Mouse (Mus musculus): ENCODE results near the gene Cacng4. TPM values are rescaled to one million over a fixed set of nuclear protein-coding genes. Genes with fewer than 3 reads are reported as not detected.

Cacng4 gene
- total RNA-seq, 1 experiment from 2014 or later = not detected

DNA sequence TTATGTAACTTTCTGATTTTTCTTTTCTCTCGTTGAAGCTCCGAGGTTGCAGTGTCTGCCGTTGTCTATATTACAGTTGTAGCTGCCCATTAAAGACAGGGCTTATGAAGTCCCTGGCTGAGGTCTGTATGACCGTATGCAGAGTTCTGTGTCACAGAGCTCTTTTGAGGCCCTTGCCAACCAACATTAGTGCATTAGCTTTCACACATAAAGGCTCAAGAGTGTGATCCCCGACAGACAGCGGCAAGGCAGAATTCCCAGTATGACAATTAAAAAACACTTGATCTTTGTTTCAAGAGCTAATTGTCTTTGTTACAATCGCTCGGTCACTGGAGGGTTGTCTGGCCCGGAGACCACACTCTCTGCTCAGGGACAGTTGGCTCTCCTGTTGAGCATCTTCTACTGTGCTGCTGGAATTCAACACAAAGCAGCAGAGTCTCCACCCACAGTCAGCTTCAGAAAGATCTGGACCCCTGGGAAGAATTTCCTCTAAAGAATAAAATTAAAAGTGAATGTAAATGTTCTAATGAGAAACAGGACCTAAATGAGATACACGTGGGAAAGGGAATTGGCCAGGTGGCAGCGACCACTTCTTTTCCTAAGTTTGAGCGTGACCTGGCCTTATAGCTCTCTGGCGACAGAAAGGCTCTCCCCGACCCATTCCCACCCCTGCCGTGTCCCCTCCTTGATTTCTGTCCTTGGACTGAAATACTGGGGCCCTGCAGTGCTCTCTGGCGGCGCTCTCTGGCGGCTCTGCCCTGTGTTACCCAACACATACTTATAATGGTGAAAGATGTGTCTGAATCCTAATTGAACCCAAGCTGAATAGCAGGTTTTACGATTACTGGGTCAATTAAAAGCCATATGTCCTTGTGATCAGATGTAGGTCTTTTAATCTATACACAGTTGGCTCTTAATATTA is 110.6 kb downstream of the Cacng4 start:
- no peak for ATAC-seq (ENCODE audit: extremely low read depth, insufficient number of reproducible peaks, low FRiP score, poor library complexity, severe bottlenecking)

DNA sequence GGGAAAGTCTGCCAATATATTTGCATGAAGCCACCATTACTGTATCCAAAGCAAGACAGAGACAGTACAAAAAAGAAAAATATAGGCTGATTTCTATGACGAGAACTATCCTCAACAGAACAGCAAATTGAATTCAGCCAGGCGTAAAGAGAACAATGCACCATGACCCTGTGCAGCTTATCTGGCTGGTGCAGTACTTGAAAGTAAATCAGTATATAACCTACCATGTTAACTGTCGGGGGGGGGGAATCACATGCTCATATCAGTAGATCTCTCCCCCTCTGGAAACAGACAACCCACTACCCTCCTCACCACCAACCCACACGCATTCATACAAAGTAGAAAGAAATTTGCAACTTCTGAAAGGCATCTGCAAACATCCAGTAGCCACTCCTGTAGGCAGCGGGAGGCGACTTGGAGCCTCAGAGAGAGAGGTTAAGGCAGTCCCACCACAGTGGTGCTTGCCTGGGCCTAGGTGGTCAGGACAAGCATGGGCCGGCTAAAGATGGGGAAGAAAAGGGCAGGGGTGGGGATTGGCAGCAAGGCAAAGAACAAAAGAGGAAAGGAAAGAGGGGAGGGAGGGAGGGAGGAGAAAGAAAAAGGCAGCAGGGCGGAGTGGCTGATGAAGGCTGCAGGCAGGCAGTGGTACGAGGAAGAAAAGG is 111.5 kb downstream of the Cacng4 start:
- ATAC-seq (ENCODE audit: extremely low read depth, insufficient number of reproducible peaks, low FRiP score, poor library complexity, severe bottlenecking) = no peak

Other genes starting within 250 kb of the Cacng4 start
- 40.0 and 47.3 TPM in 2 replicates for gene Helz, start 246.6 kb downstream of the Cacng4 start, total RNA-seq (2017)
- gene Cacng1, start 78.0 kb downstream of the Cacng4 start, total RNA-seq (2017) = not detected in 2 replicates
- not detected in 2 replicates for gene Cacng5, start 120.5 kb upstream of the Cacng4 start, total RNA-seq (2017)